Mouse (Mus musculus) hindbrain, embryonic 13.5 days (tissue): ENCODE measurements at regions not wholly inside any gene's neighbourhood (a gene's known extent, or its start where the extent isn't known, plus 50 kb on each side); places are given as distances from the start of the nearest gene placed in this dataset.

Experiments
- ATAC-seq: fragments of 200-750 bp; cut with Nextera tagmentation; 2 replicates; pipeline ENCODE4 v1.8.0; 2017; ENCODE audit warnings: moderate TSS enrichment; ENCODE audit not compliant: low FRiP score
- H3K27ac ChIP-seq: fragments of 300-500 bp; sonication (generic); 2 replicates; pipeline ENCODE4 v1.5.1; 2015; ENCODE audit warnings: inconsistent platforms, mild to moderate bottlenecking, moderate library complexity
- H3K27me3 ChIP-seq: fragments of 300-500 bp; sonication (generic); 2 replicates; pipeline ENCODE4 v1.6.1; 2015; ENCODE audit warnings: mild to moderate bottlenecking, inconsistent platforms
- H3K36me3 ChIP-seq: fragments of 300-500 bp; sonication (generic); 2 replicates; pipeline ENCODE4 v1.6.1; 2015; ENCODE audit warnings: mild to moderate bottlenecking, inconsistent platforms
- H3K4me1 ChIP-seq: fragments of 300-500 bp; sonication (generic); replicated peaks from 2 replicates; pipeline ENCODE4 v1.6.1; 2015; ENCODE audit warnings: inconsistent platforms
- H3K4me2 ChIP-seq: fragments of 300-500 bp; sonication (generic); 2 replicates; pipeline ENCODE4 v1.6.1; 2015; ENCODE audit warnings: inconsistent platforms, mild to moderate bottlenecking, moderate library complexity
- H3K4me3 ChIP-seq: fragments of 300-500 bp; sonication (generic); 2 replicates; pipeline ENCODE4 v1.5.1; 2015; ENCODE audit warnings: mild to moderate bottlenecking, inconsistent platforms
- H3K9ac ChIP-seq: fragments of 300-500 bp; sonication (generic); 2 replicates; pipeline ENCODE4 v1.6.1; 2015; ENCODE audit warnings: mild to moderate bottlenecking, inconsistent platforms
- H3K9me3 ChIP-seq: fragments of 300-500 bp; sonication (generic); 2 replicates; pipeline ENCODE4 v1.6.1; 2016; ENCODE audit warnings: inconsistent platforms
- WGBS: fragments of 180-500 bp; shearing (Covaris S2); methylation state at CpG from one replicate; pipeline ENCODE4 v1.1.7; 2015; 5-methylcytosine and 5-hydroxymethylcytosine counted together

- Histone ChIP-seq H3K4me1 (peaks cover 12% of the 10 kb centered on the region), H3K27me3 (0 out of 2 replicates have a peak, but pooled peaks cover 8% of the 10 kb centered on the region), H3K27ac (no peak overlapping the region), H3K9me3 (no peaks in the 10 kb centered on the region), H3K9ac (no peak overlapping the region), H3K4me3 (no peak overlapping the region), H3K4me2 (no peak overlapping the region), H3K36me3 (no peaks in the 10 kb centered on the region)
- ATAC-seq: no peak
- 87% methylated on average over 5 of the region's 5 CpGs for WGBS
Observed at GRCm38 (mm10) chr1:90395331-90396016, 191.7 kb downstream of the Ackr3 start.

- no peak overlapping the region for H3K27ac ChIP-seq
- WGBS: 50% methylated on average over 1 of the region's 1 CpGs
Observed at GRCm38 (mm10) chr1:90396660-90397059, 192.9 kb downstream of the Ackr3 start.

GRCm38 (mm10) chr1:90397355-90397754 lies 193.6 kb downstream of the Ackr3 start:
- Histone ChIP-seq H3K4me3 (no peak overlapping the region), H3K36me3 (no peaks in the 10 kb centered on the region), H3K4me2 (no peak overlapping the region), H3K27me3 (0 out of 2 replicates have a peak, but pooled peaks cover 8% of the 10 kb centered on the region), H3K27ac (no peak overlapping the region), H3K9me3 (no peaks in the 10 kb centered on the region), H3K4me1 (peaks cover 13% of the 10 kb centered on the region), H3K9ac (no peak overlapping the region)
- 27% methylated on average over 5 of the region's 5 CpGs for WGBS
- ATAC-seq: no peak

More at GRCm38 (mm10) chr1:90396660-90397059, 192.9 kb downstream of the Ackr3 start:
- Histone ChIP-seq H3K27me3 (0 out of 2 replicates have a peak, but pooled peaks cover 8% of the 10 kb centered on the region), H3K9me3 (no peaks in the 10 kb centered on the region), H3K9ac (no peak overlapping the region), H3K4me3 (no peak overlapping the region), H3K36me3 (no peaks in the 10 kb centered on the region), H3K4me1 (peaks cover 12% of the 10 kb centered on the region), H3K4me2 (no peak overlapping the region)
- peak; percentile 28; the same call in 1 of the 2 replicates for ATAC-seq

GRCm38 (mm10) chr1:90398396-90398975 lies 194.7 kb downstream of the Ackr3 start:
- Histone ChIP-seq H3K36me3 (no peaks in the 10 kb centered on the region), H3K4me1 (peaks cover 22% of the 10 kb centered on the region), H3K9ac (no peak overlapping the region), H3K4me3 (no peak overlapping the region), H3K27me3 (0 out of 2 replicates have a peak, but pooled peaks cover 8% of the 10 kb centered on the region), H3K4me2 (no peak overlapping the region), H3K9me3 (no peaks in the 10 kb centered on the region), H3K27ac (no peak overlapping the region)
- no peak for ATAC-seq
- 89% methylated on average over 15 of the region's 15 CpGs for WGBS

- ATAC-seq: peak; percentile 63; the same call in 1 of the 2 replicates
Observed at GRCm38 (mm10) chr1:90403057-90403456, 199.3 kb downstream of the Ackr3 start.

GRCm38 (mm10) chr1:90404717-90405487 lies 197.9 kb upstream of the Cops8 start:
- H3K4me3 ChIP-seq: no peak overlapping the region
- no peaks in the 10 kb centered on the region for H3K36me3 ChIP-seq
- no peak for ATAC-seq
- H3K9ac ChIP-seq: no peak overlapping the region
- H3K27ac ChIP-seq: 0 out of 2 replicates have a peak overlapping the region, but pooled peaks have one; percentile 23
- 36% methylated on average over 6 of the region's 6 CpGs for WGBS
- H3K4me2 ChIP-seq: no peak overlapping the region
- no peaks in the 10 kb centered on the region for H3K9me3 ChIP-seq
- peaks cover 10% of the 10 kb centered on the region; the same call in 1 of the 2 replicates for H3K27me3 ChIP-seq
- H3K4me1 ChIP-seq: peaks cover 32% of the 10 kb centered on the region

More at GRCm38 (mm10) chr1:90403057-90403456, 199.3 kb downstream of the Ackr3 start:
- H3K27ac ChIP-seq: 0 out of 2 replicates have a peak overlapping the region, but pooled peaks have one; percentile 5
- no peaks in the 10 kb centered on the region for H3K9me3 ChIP-seq
- peaks cover 13% of the 10 kb centered on the region; the same call in 1 of the 2 replicates for H3K27me3 ChIP-seq
- peaks cover 32% of the 10 kb centered on the region for H3K4me1 ChIP-seq
- no peak overlapping the region for H3K9ac ChIP-seq
- H3K4me2 ChIP-seq: no peak overlapping the region
- no peaks in the 10 kb centered on the region for H3K36me3 ChIP-seq
- 58% methylated on average over 6 of the region's 6 CpGs for WGBS
- no peak overlapping the region for H3K4me3 ChIP-seq

- WGBS: 89% methylated on average over 6 of the region's 6 CpGs
- Histone ChIP-seq H3K4me3 (no peak overlapping the region), H3K27ac (no peak overlapping the region), H3K9me3 (no peaks in the 10 kb centered on the region), H3K4me1 (peaks cover 32% of the 10 kb centered on the region), H3K36me3 (no peaks in the 10 kb centered on the region), H3K27me3 (peaks cover 9% of the 10 kb centered on the region; the same call in 1 of the 2 replicates), H3K4me2 (no peak overlapping the region), H3K9ac (no peak overlapping the region)
- ATAC-seq: no peak
Observed at GRCm38 (mm10) chr1:90406663-90407062, 196.1 kb upstream of the Cops8 start.

- Histone ChIP-seq H3K4me1 (peaks cover 26% of the 10 kb centered on the region), H3K4me2 (no peak overlapping the region), H3K4me3 (no peak overlapping the region), H3K9ac (no peak overlapping the region), H3K27ac (no peak overlapping the region), H3K36me3 (no peaks in the 10 kb centered on the region), H3K27me3 (peaks cover 9% of the 10 kb centered on the region; the same call in 1 of the 2 replicates), H3K9me3 (no peaks in the 10 kb centered on the region)
- 79% methylated on average over 16 of the region's 16 CpGs for WGBS
- ATAC-seq: no peak
Observed at GRCm38 (mm10) chr1:90408504-90409215, 194.1 kb upstream of the Cops8 start.

GRCm38 (mm10) chr1:90409236-90409635 lies 193.5 kb upstream of the Cops8 start:
- H3K4me1 ChIP-seq: peaks cover 21% of the 10 kb centered on the region
- H3K4me3 ChIP-seq: no peak overlapping the region
- H3K27ac ChIP-seq: no peak overlapping the region
- 89% methylated on average over 3 of the region's 3 CpGs for whole genome bisulfite sequencing
- no peak overlapping the region for H3K4me2 ChIP-seq
- no peak for ATAC-seq
- peaks cover 9% of the 10 kb centered on the region; the same call in 1 of the 2 replicates for H3K27me3 ChIP-seq
- no peak overlapping the region for H3K9ac ChIP-seq
- H3K9me3 ChIP-seq: no peaks in the 10 kb centered on the region
- H3K36me3 ChIP-seq: no peaks in the 10 kb centered on the region

GRCm38 (mm10) chr1:90412511-90413045 lies 190.2 kb upstream of the Cops8 start:
- Histone ChIP-seq H3K9me3 (no peaks in the 10 kb centered on the region), H3K4me2 (no peak overlapping the region), H3K36me3 (no peaks in the 10 kb centered on the region), H3K4me3 (no peak overlapping the region), H3K27ac (no peak overlapping the region), H3K4me1 (peaks cover 6% of the 10 kb centered on the region; the same call in 1 of the 2 replicates), H3K9ac (no peak overlapping the region), H3K27me3 (no peaks in the 10 kb centered on the region)
- ATAC-seq: no peak
- WGBS: 39% methylated on average over 9 of the region's 9 CpGs

- no peak overlapping the region for H3K27ac ChIP-seq
- peaks cover 6% of the 10 kb centered on the region; the same call in 1 of the 2 replicates for H3K4me1 ChIP-seq
- H3K36me3 ChIP-seq: no peaks in the 10 kb centered on the region
- no peak overlapping the region for H3K4me2 ChIP-seq
- 88% methylated on average over 4 of the region's 4 CpGs for WGBS
- no peak overlapping the region for H3K4me3 ChIP-seq
- no peak overlapping the region for H3K9ac ChIP-seq
- H3K27me3 ChIP-seq: no peaks in the 10 kb centered on the region
- no peaks in the 10 kb centered on the region for H3K9me3 ChIP-seq
- no peak for ATAC-seq
Observed at GRCm38 (mm10) chr1:90414751-90415150, 188.0 kb upstream of the Cops8 start.
